Mouse (Mus musculus): ENCODE data around the gene Spg7. TPM values are rescaled to one million over a fixed set of nuclear protein-coding genes. Genes with fewer than 3 reads are reported as not detected.

The Spg7 gene
- polyA plus RNA-seq, 1 experiment from 2014 or later: 37.5 TPM

DNA sequence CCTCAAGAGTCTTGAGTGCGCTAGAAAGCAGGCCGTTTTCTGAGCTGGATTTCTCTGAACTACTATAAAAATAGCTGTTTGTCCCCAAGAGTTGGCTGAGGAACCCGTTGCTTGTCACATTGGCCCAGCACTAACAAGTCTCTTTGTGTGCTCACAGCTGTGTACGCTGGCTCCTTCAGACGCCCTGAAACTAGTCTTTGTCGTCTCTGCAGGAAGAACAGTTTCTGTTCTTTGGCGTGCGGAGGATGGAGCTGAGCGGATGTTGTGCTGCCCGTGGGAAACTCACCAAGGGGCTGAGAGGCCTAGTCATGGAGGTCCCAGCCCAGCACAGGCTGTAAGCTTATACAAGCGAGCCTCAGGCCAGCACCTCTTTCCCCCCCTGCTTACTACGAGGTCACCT is 20.9 kb downstream of the Spg7 start:
- Histone ChIP-seq H3K4me3 (ENCODE audit: low read depth, low read length) (no peak overlapping the region), H3K4me2 (ENCODE audit: low read depth, low read length) (no peak overlapping the region), H3K27ac (replicated peaks; ENCODE audit: low read depth, low read length) (no peak overlapping the region), H3K4me1 (ENCODE audit: control insufficient read depth, insufficient read depth, low read length) (no peaks in the 10 kb centered on the region), H3K9me3 (replicated peaks; ENCODE audit: control insufficient read depth, low read length) (no peaks in the 10 kb centered on the region), H3K27me3 (ENCODE audit: control insufficient read depth, insufficient read depth, low read length) (no peaks in the 10 kb centered on the region), H3K9ac (replicated peaks; ENCODE audit: low read length) (no peak overlapping the region), H3K36me3 (replicated peaks; ENCODE audit: control insufficient read depth, insufficient read depth, low read depth, low read length) (peaks cover 11% of the 10 kb centered on the region)
- DNase-seq (ENCODE audit: low spot score) (no peak), ATAC-seq (replicated peaks; ENCODE audit: insufficient number of reproducible peaks, low FRiP score, low TSS enrichment, low read depth) (no peak)
- WGBS: 86% methylated on average over 12 of the region's 12 CpGs

DNA sequence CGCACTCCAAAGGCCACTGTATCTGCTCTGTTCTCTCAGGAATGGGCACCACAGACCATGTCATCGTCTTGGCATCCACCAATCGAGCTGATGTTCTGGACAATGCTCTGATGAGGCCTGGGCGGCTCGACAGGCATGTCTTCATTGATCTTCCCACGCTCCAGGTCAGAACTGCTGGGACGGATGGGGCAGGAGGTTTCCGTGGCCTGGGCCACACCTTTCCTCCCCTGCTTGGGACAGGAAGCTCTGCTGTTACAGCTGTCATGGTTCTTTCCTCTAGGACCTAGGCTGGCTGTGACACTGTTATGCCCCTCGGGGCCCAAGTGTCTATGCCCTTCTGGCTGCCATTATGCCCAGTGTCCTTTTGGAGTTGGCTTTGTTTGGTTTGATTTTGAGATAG is 24.5 kb downstream of the Spg7 start:
- Histone ChIP-seq H3K27ac (replicated peaks; ENCODE audit: low read depth, low read length) (no peak overlapping the region), H3K9me3 (replicated peaks; ENCODE audit: control insufficient read depth, low read length) (no peaks in the 10 kb centered on the region), H3K4me2 (ENCODE audit: low read depth, low read length) (no peak overlapping the region), H3K9ac (replicated peaks; ENCODE audit: low read length) (no peak overlapping the region), H3K4me1 (ENCODE audit: control insufficient read depth, insufficient read depth, low read length) (no peaks in the 10 kb centered on the region), H3K4me3 (ENCODE audit: low read depth, low read length) (no peak overlapping the region), H3K27me3 (ENCODE audit: control insufficient read depth, insufficient read depth, low read length) (no peaks in the 10 kb centered on the region), H3K36me3 (replicated peaks; ENCODE audit: control insufficient read depth, insufficient read depth, low read depth, low read length) (peaks cover 18% of the 10 kb centered on the region)
- 89% methylated on average over 9 of the region's 9 CpGs for WGBS
- DNase-seq (ENCODE audit: low spot score): no peak
- ATAC-seq (replicated peaks; ENCODE audit: insufficient number of reproducible peaks, low FRiP score, low TSS enrichment, low read depth): no peak

DNA sequence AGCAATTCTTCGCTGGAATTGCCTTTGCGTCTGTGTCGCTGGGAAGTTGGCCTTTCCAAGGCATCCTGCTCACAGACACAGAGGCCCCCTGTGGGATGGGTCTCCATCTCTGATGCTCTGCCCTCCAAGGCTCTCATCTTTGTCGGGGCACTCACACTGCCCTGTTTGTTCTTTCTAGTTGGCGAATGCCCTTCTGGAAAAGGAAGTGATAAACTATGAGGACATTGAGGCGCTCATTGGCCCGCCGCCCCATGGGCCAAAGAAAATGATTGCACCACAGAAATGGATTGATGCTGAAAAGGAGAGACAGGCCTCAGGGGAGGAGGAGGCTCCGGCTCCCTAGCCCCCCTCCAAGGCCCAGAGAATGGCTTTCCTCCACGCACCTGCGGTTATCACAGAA is 34.5 kb downstream of the Spg7 start:
- no peak for DNase-seq (ENCODE audit: low spot score)
- Histone ChIP-seq H3K9ac (replicated peaks; ENCODE audit: low read length) (no peak overlapping the region), H3K36me3 (replicated peaks; ENCODE audit: control insufficient read depth, insufficient read depth, low read depth, low read length) (peaks cover 2% of the 10 kb centered on the region; the same call in 1 of the 2 replicates), H3K27ac (replicated peaks; ENCODE audit: low read depth, low read length) (no peak overlapping the region), H3K9me3 (replicated peaks; ENCODE audit: control insufficient read depth, low read length) (no peaks in the 10 kb centered on the region), H3K27me3 (ENCODE audit: control insufficient read depth, insufficient read depth, low read length) (no peaks in the 10 kb centered on the region), H3K4me3 (ENCODE audit: low read depth, low read length) (no peak overlapping the region), H3K4me1 (ENCODE audit: control insufficient read depth, insufficient read depth, low read length) (no peaks in the 10 kb centered on the region), H3K4me2 (ENCODE audit: low read depth, low read length) (no peak overlapping the region)
- ATAC-seq (replicated peaks; ENCODE audit: insufficient number of reproducible peaks, low FRiP score, low TSS enrichment, low read depth): no peak
- 91% methylated on average over 11 of the region's 11 CpGs for WGBS

DNA sequence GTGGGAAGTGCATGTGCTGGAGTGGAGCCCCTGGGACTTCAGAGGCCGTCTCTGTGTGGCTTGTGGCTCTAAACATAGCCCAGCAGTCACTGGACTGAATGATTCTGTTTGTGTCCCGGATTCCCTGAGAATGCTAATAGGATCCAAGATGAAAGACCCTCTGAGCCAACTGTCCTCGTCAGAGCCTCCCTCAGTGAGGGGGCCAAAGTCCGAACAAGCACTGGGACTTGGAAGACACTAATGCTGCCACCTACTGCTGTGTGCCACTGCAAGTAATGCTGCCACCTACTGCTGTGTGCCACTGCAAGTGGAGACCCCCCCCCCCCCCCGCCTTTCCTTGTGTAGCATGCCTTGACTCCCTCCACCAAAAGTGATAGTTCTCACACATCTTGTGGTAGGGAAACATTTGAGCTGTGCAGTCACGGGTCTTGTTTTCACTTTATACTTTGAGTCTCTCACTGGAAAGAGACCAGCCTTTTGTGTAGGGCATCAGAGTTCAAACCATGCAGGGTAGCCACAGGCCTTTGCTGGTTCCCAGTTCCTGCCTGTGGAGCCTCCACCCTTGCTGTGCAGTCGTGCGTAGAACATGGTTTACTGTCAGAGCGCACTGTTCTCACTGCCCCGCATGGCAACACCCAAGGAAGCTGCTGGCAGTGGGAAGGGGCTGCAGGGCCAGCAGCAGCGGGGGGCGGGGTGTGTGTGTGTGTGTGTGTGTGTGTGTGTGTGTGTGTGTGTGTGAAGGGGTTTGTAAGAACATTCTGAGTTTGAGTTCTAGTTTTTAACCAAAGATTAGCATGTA is 35.2 kb downstream of the Spg7 start:
- Histone ChIP-seq H3K9me3 (replicated peaks; ENCODE audit: control insufficient read depth, low read length) (no peaks in the 10 kb centered on the region), H3K36me3 (replicated peaks; ENCODE audit: control insufficient read depth, insufficient read depth, low read depth, low read length) (peaks cover 2% of the 10 kb centered on the region; the same call in 1 of the 2 replicates), H3K27ac (replicated peaks; ENCODE audit: low read depth, low read length) (no peak overlapping the region), H3K4me1 (ENCODE audit: control insufficient read depth, insufficient read depth, low read length) (no peaks in the 10 kb centered on the region), H3K4me2 (ENCODE audit: low read depth, low read length) (no peak overlapping the region), H3K27me3 (ENCODE audit: control insufficient read depth, insufficient read depth, low read length) (no peaks in the 10 kb centered on the region), H3K9ac (replicated peaks; ENCODE audit: low read length) (no peak overlapping the region), H3K4me3 (ENCODE audit: low read depth, low read length) (no peak overlapping the region)
- DNase-seq (ENCODE audit: low spot score) (no peak), ATAC-seq (replicated peaks; ENCODE audit: insufficient number of reproducible peaks, low FRiP score, low TSS enrichment, low read depth) (no peak)
- 81% methylated on average over 12 of the region's 12 CpGs for WGBS

DNA sequence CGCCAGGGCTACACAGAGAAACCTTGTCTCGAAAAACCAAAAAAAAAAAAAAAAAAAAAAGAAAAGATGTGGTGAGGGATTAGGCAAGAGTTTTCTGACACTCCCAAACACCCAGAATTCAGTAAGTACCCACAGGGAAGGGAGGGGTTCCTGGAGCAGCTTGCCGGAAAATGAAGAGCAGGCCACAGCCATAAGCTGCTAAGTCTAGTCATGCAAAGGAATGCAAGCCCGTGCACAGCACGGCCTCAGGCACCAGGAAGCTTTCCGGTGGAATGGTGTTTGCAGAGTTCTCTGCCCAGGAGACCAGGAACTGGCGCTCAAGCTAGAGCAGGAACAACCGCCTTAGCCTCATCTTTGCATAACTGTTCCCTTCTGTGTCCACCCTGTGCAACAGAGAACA is 37.5 kb downstream of the Spg7 start:
- no peaks in the 10 kb centered on the region for H3K9me3 ChIP-seq (replicated peaks; ENCODE audit: control insufficient read depth, low read length)
- no peak overlapping the region for H3K27ac ChIP-seq (replicated peaks; ENCODE audit: low read depth, low read length)
- H3K4me2 ChIP-seq (ENCODE audit: low read depth, low read length): no peak overlapping the region
- H3K36me3 ChIP-seq (replicated peaks; ENCODE audit: control insufficient read depth, insufficient read depth, low read depth, low read length): peaks cover 10% of the 10 kb centered on the region
- 27% methylated on average over 8 of the region's 8 CpGs for WGBS
- ATAC-seq (replicated peaks; ENCODE audit: insufficient number of reproducible peaks, low FRiP score, low TSS enrichment, low read depth): no peak
- no peak overlapping the region for H3K9ac ChIP-seq (replicated peaks; ENCODE audit: low read length)
- no peaks in the 10 kb centered on the region for H3K27me3 ChIP-seq (ENCODE audit: control insufficient read depth, insufficient read depth, low read length)
- H3K4me3 ChIP-seq (ENCODE audit: low read depth, low read length): no peak overlapping the region
- no peaks in the 10 kb centered on the region; the same call in 1 of the 2 replicates for H3K4me1 ChIP-seq (ENCODE audit: control insufficient read depth, insufficient read depth, low read length)
- DNase-seq (ENCODE audit: low spot score): peak; percentile 53

DNA sequence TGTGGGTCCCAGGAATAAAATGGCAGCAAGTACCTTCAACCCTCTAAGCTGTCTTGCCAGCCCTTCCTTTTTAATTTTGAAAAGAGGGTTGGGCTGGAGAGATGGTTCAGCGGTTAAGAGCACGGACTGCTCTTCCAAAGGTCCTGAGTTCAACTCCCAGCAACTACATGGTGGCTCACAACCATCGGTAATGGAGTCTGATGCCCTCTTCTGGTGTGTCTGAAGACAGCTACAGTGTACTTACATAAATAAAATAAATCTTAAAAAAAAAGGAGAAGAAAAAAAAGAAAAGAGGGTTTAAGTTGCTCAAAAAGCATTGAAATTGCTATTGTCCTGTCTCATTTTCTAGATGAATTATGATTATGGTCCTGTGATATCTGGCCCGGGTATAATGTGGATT is 38.5 kb downstream of the Spg7 start:
- Histone ChIP-seq H3K9ac (replicated peaks; ENCODE audit: low read length) (no peak overlapping the region), H3K4me3 (ENCODE audit: low read depth, low read length) (no peak overlapping the region), H3K4me1 (ENCODE audit: control insufficient read depth, insufficient read depth, low read length) (no peaks in the 10 kb centered on the region; the same call in 1 of the 2 replicates), H3K9me3 (replicated peaks; ENCODE audit: control insufficient read depth, low read length) (no peaks in the 10 kb centered on the region), H3K27me3 (ENCODE audit: control insufficient read depth, insufficient read depth, low read length) (no peaks in the 10 kb centered on the region), H3K4me2 (ENCODE audit: low read depth, low read length) (no peak overlapping the region), H3K27ac (replicated peaks; ENCODE audit: low read depth, low read length) (no peak overlapping the region), H3K36me3 (replicated peaks; ENCODE audit: control insufficient read depth, insufficient read depth, low read depth, low read length) (peaks cover 11% of the 10 kb centered on the region)
- ATAC-seq (replicated peaks; ENCODE audit: insufficient number of reproducible peaks, low FRiP score, low TSS enrichment, low read depth) (no peak), DNase-seq (ENCODE audit: low spot score) (no peak)
- 75% methylated on average over 4 of the region's 4 CpGs for WGBS

DNA sequence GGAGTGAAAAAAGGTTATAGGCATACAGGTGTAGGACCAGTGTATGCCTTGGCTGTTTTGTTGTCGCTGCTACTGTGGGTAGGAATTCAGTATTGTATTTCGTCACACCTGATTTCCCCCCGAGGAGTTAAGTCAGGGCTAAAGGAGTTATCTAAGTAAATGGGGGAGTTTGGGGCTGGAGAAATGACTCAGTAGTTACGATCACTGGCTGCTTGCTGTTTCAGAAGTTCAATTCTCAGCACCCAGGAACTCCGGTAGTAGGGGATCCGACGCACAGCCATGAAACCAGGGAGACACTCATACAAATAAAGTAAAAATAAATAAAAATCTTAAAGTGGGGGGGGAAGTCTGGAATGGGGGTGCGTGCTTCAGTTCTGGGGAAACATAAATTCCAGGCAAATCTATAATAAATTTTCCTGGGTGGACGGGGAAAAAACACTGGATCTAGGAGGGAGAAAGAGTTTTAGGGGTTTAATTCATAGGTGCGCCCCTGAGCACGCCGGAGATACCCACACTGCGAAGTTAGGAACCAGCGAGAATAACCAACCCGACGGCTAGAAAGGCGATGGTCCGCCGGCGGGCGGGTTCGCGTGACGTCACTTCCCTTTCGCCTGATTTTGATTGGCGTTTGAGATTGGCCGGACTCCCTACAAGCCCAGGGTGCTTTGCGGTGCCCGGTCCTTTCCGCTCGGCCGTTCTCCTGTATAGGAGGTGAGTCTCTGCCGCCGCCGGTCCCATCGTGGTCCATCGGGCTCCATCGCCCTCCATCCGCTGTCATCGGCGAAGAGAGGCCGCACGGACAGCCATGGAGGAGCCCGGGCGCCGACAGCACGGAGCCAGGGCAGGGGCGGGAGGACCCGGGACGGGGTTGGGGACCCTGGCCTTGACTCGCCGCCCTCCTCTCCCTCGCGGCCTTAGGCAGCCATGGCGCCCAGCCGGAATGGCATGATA is 39.3 kb downstream of the Spg7 start, which contains the start of gene Rpl13:
Rpl13 (plus strand) TSS at position 616 of the 951 bp plus-strand sequence.
- DNase-seq (ENCODE audit: low spot score): peak; percentile 99
- 1% methylated on average over 56 of the region's 56 CpGs for WGBS
- H3K36me3 ChIP-seq (replicated peaks; ENCODE audit: control insufficient read depth, insufficient read depth, low read depth, low read length): peaks cover 11% of the 10 kb centered on the region

More for the DNA sequence above, 39.3 kb downstream of the Spg7 start, which contains the start of gene Rpl13:
- Histone ChIP-seq H3K9ac (replicated peaks; ENCODE audit: low read length) (peak within 1 kb of the TSS; percentile 98), H3K9me3 (replicated peaks; ENCODE audit: control insufficient read depth, low read length) (no peaks in the 10 kb centered on the region), H3K4me2 (ENCODE audit: low read depth, low read length) (peak within 1 kb of the TSS; percentile 91), H3K27ac (replicated peaks; ENCODE audit: low read depth, low read length) (peak within 1 kb of the TSS; percentile 89), H3K27me3 (ENCODE audit: control insufficient read depth, insufficient read depth, low read length) (no peaks in the 10 kb centered on the region), H3K4me3 (ENCODE audit: low read depth, low read length) (peak within 1 kb of the TSS; percentile 91), H3K4me1 (ENCODE audit: control insufficient read depth, insufficient read depth, low read length) (no peaks in the 10 kb centered on the region; the same call in 1 of the 2 replicates)
- ATAC-seq (replicated peaks; ENCODE audit: insufficient number of reproducible peaks, low FRiP score, low TSS enrichment, low read depth): peak; percentile 93

All from embryonic facial prominence, embryonic 11.5 days (tissue).